Mouse (Mus musculus) CH12F3 (cell line): ENCODE data around the gene Sema4c.

Experiments used
- in situ Hi-C: fragments of 300-500 bp; cut with MboI; formaldehyde crosslinking; loops from 2 replicates; pipeline ENCODE4 v1.14.3; 2020; ENCODE audit warnings: low sequenced_read_pairs

Gene Sema4c

DNA sequence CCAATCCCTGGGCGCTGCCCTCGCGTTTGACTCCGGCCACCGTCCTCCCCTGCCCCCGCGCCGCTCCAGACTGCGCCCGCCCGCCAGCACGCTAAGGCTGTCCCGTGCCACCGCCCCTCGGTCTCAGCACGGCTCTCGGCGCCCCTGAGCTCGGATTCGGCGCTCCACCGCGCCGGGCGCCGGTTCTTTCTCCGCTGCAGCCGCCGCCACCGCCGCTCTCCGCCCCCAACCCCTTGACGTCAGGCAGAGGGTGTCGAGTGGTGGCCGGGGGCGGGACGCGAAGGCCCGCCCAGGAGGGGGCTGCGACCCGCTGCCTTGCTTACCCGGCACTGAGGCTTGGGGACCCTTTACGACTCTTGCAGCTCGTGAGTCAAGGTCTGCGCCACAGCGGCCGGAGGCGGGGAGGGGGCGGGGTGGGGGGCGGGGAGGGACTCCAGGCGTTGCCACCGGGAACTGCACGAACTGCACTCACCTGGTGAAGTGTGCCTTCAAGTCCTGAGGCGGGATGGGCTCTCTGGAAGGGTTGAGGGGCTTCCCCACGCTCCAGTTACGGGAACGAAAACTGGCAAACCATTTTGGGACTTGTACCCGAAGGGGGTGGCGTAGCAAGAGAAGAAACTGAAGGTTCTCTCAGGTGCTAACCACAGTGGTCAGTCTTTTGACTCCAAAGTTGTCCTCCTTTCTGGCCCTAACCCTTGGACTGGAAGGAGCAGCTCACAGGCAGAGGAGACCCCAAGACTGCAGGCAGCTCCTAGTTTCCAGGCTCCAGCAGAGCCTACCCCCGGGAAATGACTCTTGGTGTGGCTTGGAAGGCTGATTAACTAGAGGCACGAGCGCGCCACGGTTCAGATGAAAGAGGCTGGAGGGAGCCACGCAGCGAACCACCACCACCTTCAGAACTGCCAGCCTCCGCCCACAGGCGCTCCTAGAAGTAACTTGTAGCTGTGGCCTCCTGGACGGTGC is at the start of gene Sema4c:
Sema4c (minus strand) TSS at position 319 of the 963 bp plus-strand sequence.
- in situ Hi-C loops = loop anchor here (10.0 kb wide), 1 partner anchor 76 kb away; no protein-coding TSS in a partner anchor

- in situ Hi-C loops = no loop called here
Measured at GRCm38 (mm10) chr1:36606951-36607350, 48.8 kb upstream of the Sema4c start.

DNA sequence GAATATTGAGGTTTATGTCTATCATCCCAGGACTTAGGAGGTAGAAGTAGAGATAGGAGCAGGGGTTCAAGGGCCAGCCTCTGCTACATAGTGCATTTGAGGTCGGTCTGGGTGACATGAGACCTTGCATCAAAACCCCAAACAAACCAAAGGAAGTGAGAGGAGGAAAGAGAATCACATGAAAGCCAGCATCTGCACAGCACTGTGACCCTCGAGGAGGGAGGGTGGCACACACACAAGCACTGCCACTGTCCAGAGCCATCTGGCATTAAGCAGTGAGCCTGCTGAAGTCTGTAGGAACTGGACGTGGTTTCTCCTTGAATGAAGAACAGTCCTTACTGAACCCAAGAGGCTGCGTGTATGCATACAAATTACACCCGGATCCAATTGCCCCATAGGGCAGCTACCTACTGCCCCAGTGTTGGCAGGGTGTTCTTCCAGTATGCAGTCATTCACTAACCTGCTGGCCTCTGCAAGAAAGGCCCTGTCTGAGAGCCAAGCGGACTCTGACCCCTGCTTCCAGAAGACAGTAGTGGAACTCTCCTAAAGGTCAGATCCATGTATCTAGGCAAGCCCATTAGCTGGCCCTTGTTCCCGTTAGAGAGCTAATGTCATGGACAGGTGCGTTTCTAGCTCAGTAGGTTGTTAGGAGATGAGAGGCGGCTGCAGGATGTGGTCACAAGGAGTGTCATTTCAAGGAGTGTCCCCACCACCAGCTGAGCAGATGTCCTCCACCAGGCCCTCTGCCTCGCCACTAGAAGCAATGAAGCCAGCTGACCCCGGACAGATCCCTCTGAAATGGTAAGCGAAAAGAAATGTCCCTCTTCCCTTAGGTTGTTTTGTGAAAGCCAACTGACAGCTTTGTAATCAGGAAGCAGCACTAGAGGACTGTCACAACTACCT is 46.4 kb upstream of the Sema4c start:
- in situ Hi-C loops = no loop called here

GRCm38 (mm10) chr1:36603361-36603760 is 45.2 kb upstream of the Sema4c start:
- in situ Hi-C loops = no loop called here

DNA sequence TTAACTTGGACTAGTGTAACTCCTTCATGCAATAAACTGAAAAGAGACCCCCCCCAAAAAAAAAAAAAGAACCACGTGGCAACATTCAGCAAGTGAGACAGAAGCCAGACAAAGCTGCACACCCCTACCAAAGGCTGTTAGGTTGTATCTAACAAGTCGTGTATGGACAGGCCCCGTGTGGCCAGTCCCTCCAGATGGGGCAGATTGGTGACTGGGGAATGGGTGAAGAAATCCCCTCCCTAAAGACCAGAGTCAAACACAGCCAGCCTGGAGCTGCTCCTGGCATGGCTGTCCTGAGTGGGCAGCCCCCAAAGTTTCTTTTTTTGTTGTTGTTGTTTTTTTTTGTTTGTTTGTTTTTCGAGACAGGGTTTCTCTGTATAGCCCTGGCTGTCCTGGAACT is 44.1 kb upstream of the Sema4c start:
- in situ Hi-C loops = no loop called here

DNA sequence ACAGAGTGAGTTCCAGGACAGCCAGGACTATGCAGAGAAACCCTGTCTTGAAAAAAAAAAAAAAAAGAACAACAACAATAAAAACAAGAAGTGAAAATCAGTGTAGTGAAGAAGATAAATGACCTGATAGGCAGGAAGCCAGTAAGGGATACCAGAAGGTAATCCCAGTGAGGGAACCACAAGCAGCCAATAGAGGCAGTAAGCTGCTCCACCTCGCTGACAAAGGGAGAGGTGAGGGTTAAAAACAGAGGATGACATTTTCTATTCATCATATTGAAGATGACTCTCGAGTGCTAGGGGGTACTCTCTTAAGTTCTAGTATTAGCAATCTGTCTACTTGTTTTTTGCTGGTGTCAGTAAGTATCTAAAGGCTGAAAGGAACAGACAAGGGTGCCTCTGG is 40.3 kb upstream of the Sema4c start:
- in situ Hi-C loops = no loop called here

- in situ Hi-C loops = no loop called here
Measured at GRCm38 (mm10) chr1:36596114-36596513, 38.0 kb upstream of the Sema4c start.

- in situ Hi-C loops = no loop called here
Measured at GRCm38 (mm10) chr1:36595167-36595931, 37.2 kb upstream of the Sema4c start.

- in situ Hi-C loops = no loop called here
Measured at GRCm38 (mm10) chr1:36593099-36593498, 35.0 kb upstream of the Sema4c start.

DNA sequence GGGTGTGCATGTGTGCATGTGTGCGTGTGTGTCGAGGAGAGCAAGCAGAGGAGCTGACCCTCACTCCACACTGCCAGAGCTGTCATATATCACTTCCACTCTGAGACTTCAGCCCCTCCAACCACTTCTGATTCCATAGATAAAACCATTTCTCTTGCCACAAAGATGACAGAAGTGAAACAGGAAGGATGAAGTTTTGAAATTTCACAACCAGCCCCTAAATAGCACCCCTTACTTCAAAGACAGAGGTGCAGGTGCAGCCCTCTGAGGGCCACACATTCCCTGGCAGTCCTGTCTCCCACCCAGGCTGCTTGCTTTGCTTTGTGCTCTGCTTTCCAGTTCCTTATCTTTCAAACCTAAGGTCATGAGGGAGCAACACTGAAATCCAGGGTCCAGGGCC is 33.3 kb upstream of the Sema4c start:
- in situ Hi-C loops = no loop called here

GRCm38 (mm10) chr1:36590664-36591063 is 32.5 kb upstream of the Sema4c start:
- in situ Hi-C loops = no loop called here

DNA sequence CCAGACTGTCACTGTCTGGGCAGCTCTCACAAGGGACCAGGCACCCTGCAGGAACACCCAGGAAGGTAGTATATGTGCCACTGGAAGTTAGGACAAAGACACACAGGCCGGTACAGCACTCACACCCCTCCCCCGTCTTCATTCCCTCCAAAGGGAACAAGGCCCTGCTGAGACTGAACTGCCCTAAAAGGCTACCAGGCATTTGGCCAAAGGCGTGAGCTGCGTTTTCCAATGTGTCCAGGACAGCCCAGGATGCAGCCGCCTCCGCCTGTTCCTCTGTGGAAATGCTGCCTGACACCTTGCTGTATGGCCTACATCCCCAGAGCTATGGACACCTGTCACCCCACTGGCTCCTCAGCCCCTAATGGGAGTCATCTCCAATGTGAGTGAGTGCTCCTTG is 31.3 kb upstream of the Sema4c start:
- in situ Hi-C loops = no loop called here

DNA sequence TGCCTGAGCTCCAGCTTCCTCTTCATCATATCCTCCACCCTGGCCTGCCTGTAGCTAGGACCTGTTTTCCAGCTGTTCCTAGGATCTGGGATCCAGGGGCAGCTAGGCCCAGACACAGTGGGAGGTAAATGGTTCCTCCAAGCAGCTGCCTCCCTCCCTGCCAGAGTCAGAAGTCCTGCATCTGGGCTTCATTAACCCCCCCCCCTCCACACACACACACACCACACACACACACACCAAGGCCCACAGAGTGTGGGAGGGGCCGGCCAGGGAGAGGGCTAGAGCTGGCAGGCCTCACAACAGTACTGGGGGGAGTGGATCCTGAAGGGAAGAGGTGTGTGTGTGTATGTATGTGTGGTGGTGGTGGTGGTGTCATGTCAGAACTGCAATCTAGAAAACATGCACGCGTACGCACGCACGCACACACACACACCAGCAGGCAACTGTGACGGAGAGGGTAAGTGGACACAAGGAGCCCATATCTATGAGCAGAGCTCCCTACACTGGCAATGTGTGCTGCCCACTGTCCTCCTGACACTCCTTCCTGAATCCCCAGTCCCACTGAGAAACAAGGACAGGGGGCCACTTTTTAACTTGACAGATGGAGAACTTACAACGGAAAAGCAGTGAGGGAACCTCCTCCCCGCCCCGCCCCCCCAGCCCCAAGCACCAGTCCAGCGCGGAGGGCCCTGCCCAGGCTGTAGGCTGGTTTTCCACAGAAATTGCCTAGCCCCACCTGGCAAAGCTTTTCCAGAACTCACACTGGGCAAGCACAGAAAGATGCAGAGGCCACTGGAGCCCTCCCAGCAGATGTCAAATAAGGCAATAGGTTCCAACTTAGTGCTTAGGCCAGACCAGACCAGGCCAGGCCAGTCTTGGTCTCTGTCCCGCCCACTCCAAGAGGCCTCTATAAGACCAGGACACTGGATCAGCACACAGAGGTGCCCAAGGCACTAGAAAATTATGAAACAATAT is 30.6 kb upstream of the Sema4c start:
- in situ Hi-C loops = no loop called here

GRCm38 (mm10) chr1:36587860-36588259 is 29.7 kb upstream of the Sema4c start:
- in situ Hi-C loops = no loop called here

DNA sequence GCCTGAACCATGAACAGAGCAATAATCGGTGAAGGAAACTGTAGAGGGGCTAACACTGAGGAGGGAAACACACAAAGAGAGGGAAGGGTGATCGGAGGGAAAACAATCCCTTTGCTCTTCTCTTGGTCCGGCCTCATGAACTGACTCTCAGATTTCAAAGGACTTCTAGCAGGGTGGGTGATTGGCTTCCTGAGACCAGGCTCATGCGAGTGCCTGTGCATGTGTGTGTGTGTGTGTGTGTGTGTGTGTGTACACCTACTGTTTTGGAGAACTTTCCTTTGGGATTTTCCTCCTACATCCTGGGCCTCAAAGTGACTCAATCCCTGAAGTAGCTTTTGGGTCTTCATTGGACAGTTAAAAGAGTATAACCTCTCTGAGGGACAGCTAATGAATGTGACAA is 28.1 kb upstream of the Sema4c start:
- in situ Hi-C loops = no loop called here

DNA sequence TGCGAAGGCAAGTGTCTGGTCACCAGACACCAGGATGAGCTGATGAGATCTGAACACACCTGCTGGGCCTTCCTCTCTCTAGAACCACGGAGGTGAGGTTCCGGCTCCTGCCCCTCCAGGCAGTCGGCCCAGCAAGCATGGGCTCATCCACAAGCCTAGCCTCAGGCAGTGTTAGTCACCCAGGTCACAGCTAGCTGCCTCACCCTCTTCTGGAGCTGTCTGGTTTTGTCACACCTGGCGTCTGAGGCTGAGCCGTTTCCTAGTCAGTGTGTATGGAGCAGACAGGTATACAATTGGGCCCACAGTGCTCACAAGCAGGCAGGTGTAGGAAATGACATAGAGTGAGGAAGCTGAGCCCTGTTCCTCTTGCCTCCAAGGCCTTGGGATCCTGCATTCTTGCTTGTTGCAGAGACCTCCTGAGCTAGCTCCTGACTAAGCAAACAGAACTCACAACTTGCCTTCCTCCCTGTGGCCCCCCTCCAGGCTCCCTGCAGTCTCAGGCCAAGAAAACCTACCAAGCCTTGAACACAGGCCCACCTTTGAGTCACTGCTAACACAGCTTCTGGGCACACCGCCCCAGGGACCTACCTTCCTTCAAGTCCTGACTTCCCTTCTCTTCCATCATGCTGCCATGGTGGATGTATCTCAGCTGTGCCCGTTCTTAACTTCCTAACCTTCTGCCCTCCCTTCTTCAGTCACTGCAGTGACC is 25.4 kb upstream of the Sema4c start:
- in situ Hi-C loops = no loop called here

GRCm38 (mm10) chr1:36582211-36582610 is 24.1 kb upstream of the Sema4c start:
- in situ Hi-C loops = no loop called here

DNA sequence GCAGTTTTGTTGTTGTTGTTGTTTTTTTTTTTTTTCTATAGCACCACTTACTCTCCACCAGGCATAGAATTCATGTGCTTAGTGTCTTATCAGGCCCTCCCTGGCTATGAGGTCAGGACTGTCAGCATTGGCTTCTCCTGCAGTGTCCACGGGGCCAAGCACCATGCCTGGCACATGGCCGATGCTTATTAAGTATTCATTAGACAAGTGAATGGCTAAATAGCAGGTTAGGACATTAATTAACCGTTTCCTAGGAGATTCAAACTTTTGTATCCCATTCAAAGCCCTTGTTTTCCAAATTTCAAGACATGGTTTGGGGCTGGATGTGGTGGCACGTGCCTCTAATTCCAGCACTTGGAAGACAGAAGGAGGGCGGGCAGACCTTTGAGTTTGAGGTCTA is 23.1 kb upstream of the Sema4c start:
- in situ Hi-C loops = no loop called here
